Mouse (Mus musculus) embryonic fibroblast, embryonic 13.5 days (primary cell): ENCODE data around the gene Hoxd10.

Source experiments
- CTCF ChIP-seq: IDR thresholded peaks from 2 replicates; pipeline ENCODE4 v1.5.1; 2011; ENCODE audit warnings: mild to moderate bottlenecking, control low read depth, low read length, moderate library complexity, borderline replicate concordance; ENCODE audit not compliant: insufficient read depth
- POLR2A ChIP-seq: IDR thresholded peaks from 2 replicates; pipeline ENCODE4 v1.6.1; 2011; ENCODE audit warnings: low read depth, mild to moderate bottlenecking, control low read depth, low read length, moderate library complexity

- TF ChIP-seq POLR2A (no peak), CTCF (no peak)
Observed at GRCm38 (mm10) chr2:74675666-74676282, 15.9 kb upstream of the Hoxd10 start.
